Mouse (Mus musculus): ENCODE data around the gene Kcnab1. TPM values are rescaled to one million over a fixed set of nuclear protein-coding genes. Genes with fewer than 3 reads are reported as not detected.

The Kcnab1 gene
- polyA plus RNA-seq, 1 experiment from 2014 or later: 1.6 TPM

DNA sequence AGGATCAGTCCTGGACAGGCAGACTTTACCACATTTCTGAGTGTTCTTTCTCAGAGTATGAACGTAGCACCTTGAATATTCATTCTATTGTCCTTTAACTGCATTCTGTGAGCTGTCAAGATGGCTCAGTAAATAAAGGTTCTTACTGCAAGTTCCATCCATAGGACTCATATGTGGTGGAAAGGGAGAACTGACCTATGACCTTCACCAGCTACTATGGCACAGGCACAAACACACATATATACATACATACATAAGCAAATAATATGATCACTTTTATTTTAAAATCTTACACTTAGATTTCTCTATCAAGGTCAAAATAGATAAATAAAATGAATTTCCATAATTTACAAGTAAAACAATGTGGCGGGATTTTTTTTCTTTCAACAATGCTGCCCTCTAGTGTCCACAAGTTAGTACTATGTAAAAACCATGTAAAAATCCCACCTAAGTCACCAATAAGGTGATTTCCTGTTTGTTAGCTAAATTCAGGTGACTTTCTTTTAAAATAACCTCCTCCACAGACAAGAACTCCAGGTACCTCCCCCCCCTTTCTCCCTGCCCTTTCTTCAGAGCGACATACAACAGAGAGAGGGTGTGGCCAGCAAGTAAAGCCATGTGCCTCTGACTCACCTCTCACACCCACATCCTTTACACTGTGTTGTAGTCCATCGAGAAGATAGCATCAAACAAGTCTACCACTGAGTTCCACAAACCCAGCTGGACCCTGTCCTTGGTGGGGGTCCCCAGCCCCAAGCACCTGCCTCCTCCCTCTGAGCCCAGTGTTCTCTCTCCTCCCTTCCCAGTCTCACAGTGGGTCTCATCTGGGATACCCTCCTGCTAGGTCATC is 243.3 kb downstream of the Kcnab1 start:
- H3K9ac ChIP-seq (ENCODE audit: low read length): no peak overlapping the region
- H3K36me3 ChIP-seq (ENCODE audit: control insufficient read depth, insufficient read depth): no peaks in the 10 kb centered on the region
- no peaks in the 10 kb centered on the region for H3K27me3 ChIP-seq (ENCODE audit: control insufficient read depth, insufficient read depth, low read length)
- H3K4me3 ChIP-seq (ENCODE audit: low read length): no peak overlapping the region
- H3K4me1 ChIP-seq (ENCODE audit: control insufficient read depth, insufficient read depth, low read length): no peaks in the 10 kb centered on the region; the same call in 1 of the 2 replicates
- WGBS: 40% methylated on average over 4 of the region's 4 CpGs
- no peak overlapping the region for H3K4me2 ChIP-seq (ENCODE audit: low read depth, low read length)
- no peaks in the 10 kb centered on the region for H3K9me3 ChIP-seq (replicated peaks; ENCODE audit: control insufficient read depth, low read length)
- no peak overlapping the region for H3K27ac ChIP-seq (ENCODE audit: low read length)
- 0 out of 2 replicates have a peak, but pooled peaks have one; percentile 37 for ATAC-seq (replicated peaks; ENCODE audit: extremely low read depth, insufficient read depth, low FRiP score)

- ATAC-seq (replicated peaks; ENCODE audit: extremely low read depth, insufficient read depth, low FRiP score): no peak
- Histone ChIP-seq H3K4me3 (ENCODE audit: low read length) (no peak overlapping the region), H3K27ac (ENCODE audit: low read length) (no peak overlapping the region), H3K4me1 (ENCODE audit: control insufficient read depth, insufficient read depth, low read length) (no peaks in the 10 kb centered on the region; the same call in 1 of the 2 replicates), H3K27me3 (ENCODE audit: control insufficient read depth, insufficient read depth, low read length) (no peaks in the 10 kb centered on the region), H3K4me2 (ENCODE audit: low read depth, low read length) (no peak overlapping the region), H3K36me3 (ENCODE audit: control insufficient read depth, insufficient read depth) (no peaks in the 10 kb centered on the region), H3K9ac (ENCODE audit: low read length) (no peak overlapping the region), H3K9me3 (replicated peaks; ENCODE audit: control insufficient read depth, low read length) (no peaks in the 10 kb centered on the region)
- WGBS: 58% methylated on average over 10 of the region's 10 CpGs
Measured at GRCm38 (mm10) chr3:65353263-65354037, 244.3 kb downstream of the Kcnab1 start.

DNA sequence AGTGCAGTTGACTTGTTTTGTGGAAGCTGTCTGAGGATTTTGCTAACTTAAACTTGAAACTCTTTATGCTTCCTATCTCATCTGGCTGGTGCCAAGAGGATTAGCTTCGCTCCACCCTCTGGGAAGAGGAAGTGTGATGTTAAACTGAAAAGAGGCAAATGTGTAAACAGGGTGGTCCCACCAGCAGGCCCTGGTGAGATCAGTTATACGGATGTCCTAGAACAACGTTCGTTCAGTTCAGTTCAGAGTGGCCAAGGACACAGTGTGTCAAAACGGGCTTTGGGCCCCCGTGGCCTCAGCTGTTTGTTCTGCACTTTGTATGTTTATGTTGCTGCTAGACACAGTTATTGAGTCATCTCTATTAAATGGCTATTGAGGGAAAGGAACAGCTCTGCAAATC is 246.3 kb downstream of the Kcnab1 start:
- Histone ChIP-seq H3K36me3 (ENCODE audit: control insufficient read depth, insufficient read depth) (no peaks in the 10 kb centered on the region), H3K4me2 (ENCODE audit: low read depth, low read length) (no peak overlapping the region), H3K9ac (ENCODE audit: low read length) (no peak overlapping the region), H3K9me3 (replicated peaks; ENCODE audit: control insufficient read depth, low read length) (no peaks in the 10 kb centered on the region), H3K4me1 (ENCODE audit: control insufficient read depth, insufficient read depth, low read length) (peaks cover 8% of the 10 kb centered on the region), H3K27ac (ENCODE audit: low read length) (no peak overlapping the region), H3K4me3 (ENCODE audit: low read length) (no peak overlapping the region), H3K27me3 (ENCODE audit: control insufficient read depth, insufficient read depth, low read length) (no peaks in the 10 kb centered on the region)
- no peak for ATAC-seq (replicated peaks; ENCODE audit: extremely low read depth, insufficient read depth, low FRiP score)
- WGBS: 59% methylated on average over 6 of the region's 6 CpGs

DNA sequence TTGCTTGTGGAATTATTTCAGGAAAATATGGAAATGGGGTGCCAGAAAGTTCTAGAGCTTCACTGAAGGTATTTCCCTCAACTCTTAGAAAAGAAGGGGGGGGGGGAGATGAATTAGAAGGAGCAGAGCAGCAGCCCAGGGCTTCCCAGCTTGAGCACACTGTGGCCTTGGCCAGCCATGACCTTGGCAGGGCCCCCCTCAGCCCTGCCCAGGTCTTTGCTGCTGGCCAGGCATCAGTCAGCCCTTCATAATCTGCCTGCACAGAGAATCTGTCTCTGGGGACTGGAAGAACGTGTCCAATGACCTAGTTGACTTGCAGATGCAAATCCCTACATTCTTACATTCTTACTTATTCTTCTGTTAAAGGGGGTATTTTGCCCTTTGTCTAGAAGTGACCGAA is 249.1 kb downstream of the Kcnab1 start:
- Histone ChIP-seq H3K36me3 (ENCODE audit: control insufficient read depth, insufficient read depth) (no peaks in the 10 kb centered on the region), H3K9ac (ENCODE audit: low read length) (no peak overlapping the region), H3K4me1 (ENCODE audit: control insufficient read depth, insufficient read depth, low read length) (peaks cover 17% of the 10 kb centered on the region), H3K4me3 (ENCODE audit: low read length) (no peak overlapping the region), H3K4me2 (ENCODE audit: low read depth, low read length) (no peak overlapping the region), H3K9me3 (replicated peaks; ENCODE audit: control insufficient read depth, low read length) (no peaks in the 10 kb centered on the region), H3K27me3 (ENCODE audit: control insufficient read depth, insufficient read depth, low read length) (no peaks in the 10 kb centered on the region), H3K27ac (ENCODE audit: low read length) (no peak overlapping the region)
- 66% methylated on average over 2 of the region's 2 CpGs for WGBS
- ATAC-seq (replicated peaks; ENCODE audit: extremely low read depth, insufficient read depth, low FRiP score): no peak

- H3K36me3 ChIP-seq (ENCODE audit: control insufficient read depth, insufficient read depth): no peaks in the 10 kb centered on the region
- no peak overlapping the region for H3K27ac ChIP-seq (ENCODE audit: low read length)
- 91% methylated on average over 2 of the region's 2 CpGs for WGBS
- ATAC-seq (replicated peaks; ENCODE audit: extremely low read depth, insufficient read depth, low FRiP score): no peak
- H3K9me3 ChIP-seq (replicated peaks; ENCODE audit: control insufficient read depth, low read length): no peaks in the 10 kb centered on the region
- no peaks in the 10 kb centered on the region for H3K27me3 ChIP-seq (ENCODE audit: control insufficient read depth, insufficient read depth, low read length)
- H3K9ac ChIP-seq (ENCODE audit: low read length): no peak overlapping the region
- peaks cover 17% of the 10 kb centered on the region for H3K4me1 ChIP-seq (ENCODE audit: control insufficient read depth, insufficient read depth, low read length)
- no peak overlapping the region for H3K4me3 ChIP-seq (ENCODE audit: low read length)
- H3K4me2 ChIP-seq (ENCODE audit: low read depth, low read length): no peak overlapping the region
Measured at GRCm38 (mm10) chr3:65358841-65359240, 249.7 kb downstream of the Kcnab1 start.

- Histone ChIP-seq H3K27me3 (ENCODE audit: control insufficient read depth, insufficient read depth, low read length) (no peaks in the 10 kb centered on the region), H3K27ac (ENCODE audit: low read length) (peak overlapping the region; percentile 77), H3K9ac (ENCODE audit: low read length) (peak overlapping the region; percentile 42; the same call in 1 of the 2 replicates), H3K4me2 (ENCODE audit: low read depth, low read length) (peak overlapping the region; percentile 57), H3K4me3 (ENCODE audit: low read length) (peak overlapping the region; percentile 2), H3K36me3 (ENCODE audit: control insufficient read depth, insufficient read depth) (no peaks in the 10 kb centered on the region), H3K4me1 (ENCODE audit: control insufficient read depth, insufficient read depth, low read length) (peaks cover 17% of the 10 kb centered on the region), H3K9me3 (replicated peaks; ENCODE audit: control insufficient read depth, low read length) (no peaks in the 10 kb centered on the region)
- WGBS: 17% methylated on average over 8 of the region's 8 CpGs
- ATAC-seq (replicated peaks; ENCODE audit: extremely low read depth, insufficient read depth, low FRiP score): peak; percentile 71
Measured at GRCm38 (mm10) chr3:65360163-65360969, 251.2 kb downstream of the Kcnab1 start.

GRCm38 (mm10) chr3:65363438-65363837 is 254.3 kb downstream of the Kcnab1 start:
- H3K9me3 ChIP-seq (replicated peaks; ENCODE audit: control insufficient read depth, low read length): no peaks in the 10 kb centered on the region
- no peak overlapping the region for H3K9ac ChIP-seq (ENCODE audit: low read length)
- H3K27me3 ChIP-seq (ENCODE audit: control insufficient read depth, insufficient read depth, low read length): no peaks in the 10 kb centered on the region
- no peak for ATAC-seq (replicated peaks; ENCODE audit: extremely low read depth, insufficient read depth, low FRiP score)
- peaks cover 4% of the 10 kb centered on the region for H3K36me3 ChIP-seq (ENCODE audit: control insufficient read depth, insufficient read depth)
- H3K4me3 ChIP-seq (ENCODE audit: low read length): no peak overlapping the region
- WGBS: 65% methylated on average over 1 of the region's 1 CpGs
- H3K4me1 ChIP-seq (ENCODE audit: control insufficient read depth, insufficient read depth, low read length): peaks cover 17% of the 10 kb centered on the region
- no peak overlapping the region for H3K27ac ChIP-seq (ENCODE audit: low read length)
- H3K4me2 ChIP-seq (ENCODE audit: low read depth, low read length): no peak overlapping the region

DNA sequence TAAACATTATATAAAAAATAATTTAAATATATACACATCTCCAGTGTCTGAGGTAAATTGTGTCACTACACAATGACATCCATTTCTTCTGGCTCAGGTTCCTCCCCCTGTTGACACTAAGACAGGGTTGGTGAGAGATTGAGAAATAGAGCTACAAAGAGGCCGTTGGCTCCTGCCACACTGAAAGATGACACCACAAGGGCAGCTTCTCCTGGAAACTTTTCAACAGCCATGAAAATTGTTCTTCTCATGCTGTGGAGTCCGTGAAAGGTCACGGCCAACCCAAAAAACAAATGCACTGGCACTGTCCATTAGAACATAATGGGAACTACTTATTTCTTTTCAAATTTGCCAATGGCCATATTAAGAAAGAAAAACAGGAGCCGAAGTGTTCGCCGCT is 256.0 kb downstream of the Kcnab1 start:
- no peak overlapping the region for H3K9ac ChIP-seq (ENCODE audit: low read length)
- WGBS: 69% methylated on average over 6 of the region's 6 CpGs
- no peaks in the 10 kb centered on the region for H3K27me3 ChIP-seq (ENCODE audit: control insufficient read depth, insufficient read depth, low read length)
- H3K9me3 ChIP-seq (replicated peaks; ENCODE audit: control insufficient read depth, low read length): no peaks in the 10 kb centered on the region
- H3K4me3 ChIP-seq (ENCODE audit: low read length): no peak overlapping the region
- peaks cover 7% of the 10 kb centered on the region for H3K36me3 ChIP-seq (ENCODE audit: control insufficient read depth, insufficient read depth)
- H3K4me1 ChIP-seq (ENCODE audit: control insufficient read depth, insufficient read depth, low read length): peaks cover 11% of the 10 kb centered on the region
- H3K27ac ChIP-seq (ENCODE audit: low read length): no peak overlapping the region
- ATAC-seq (replicated peaks; ENCODE audit: extremely low read depth, insufficient read depth, low FRiP score): no peak
- H3K4me2 ChIP-seq (ENCODE audit: low read depth, low read length): no peak overlapping the region
